Mouse (Mus musculus): ENCODE data around the gene Olfr525.

The Olfr525 gene

GRCm38 (mm10) chr7:140320558-140320957 lies at the start of gene Olfr525:
TSS of gene Olfr525 (plus strand) at chr7:140320858.
- DNase-seq: no peak

GRCm38 (mm10) chr7:140295746-140296145 lies 24.9 kb upstream of the Olfr525 start:
- no peak for DNase-seq

GRCm38 (mm10) chr7:140296876-140297275 lies 23.8 kb upstream of the Olfr525 start:
- no peak for DNase-seq

GRCm38 (mm10) chr7:140299416-140299815 lies 21.2 kb upstream of the Olfr525 start:
- no peak for DNase-seq

- DNase-seq: no peak
Measured at GRCm38 (mm10) chr7:140319861-140320385, 735 bp upstream of the Olfr525 start.

GRCm38 (mm10) chr7:140321135-140321534 lies 477 bp downstream of the Olfr525 start:
- no peak for DNase-seq

- no peak for DNase-seq
Measured at GRCm38 (mm10) chr7:140329766-140330304, 9.2 kb downstream of the Olfr525 start.

- no peak for DNase-seq
Measured at GRCm38 (mm10) chr7:140333717-140334116, 13.1 kb downstream of the Olfr525 start, which contains the start of gene Olfr527. TSS of gene Olfr527 (plus strand) at chr7:140334017.

GRCm38 (mm10) chr7:140361571-140361970 lies 40.9 kb downstream of the Olfr525 start, which contains the start of gene Olfr60:
TSS of gene Olfr60 (minus strand) at chr7:140361671.
- DNase-seq: no peak

GRCm38 (mm10) chr7:140374300-140374699 lies 53.6 kb downstream of the Olfr525 start:
- DNase-seq: no peak

- no peak for DNase-seq
Measured at GRCm38 (mm10) chr7:140376231-140376630, 55.6 kb downstream of the Olfr525 start, which contains the start of gene Olfr530. TSS of gene Olfr530 (minus strand) at chr7:140376331.

GRCm38 (mm10) chr7:140376911-140377310 lies 56.3 kb downstream of the Olfr525 start:
- DNase-seq: no peak
